Mouse (Mus musculus): Measurements from ENCODE around the gene Mettl1. TPM values are rescaled to one million over a fixed set of nuclear protein-coding genes. Genes with fewer than 3 reads are reported as not detected.
"Not testable (repeated sequence)": the region's sequence is repeated elsewhere in the genome, so short reads cannot be mapped to it uniquely, and the experiment has no call there.

Gene Mettl1
- total RNA-seq, 2 experiments from 2014 or later = 2.0 to 2.9 TPM

- no peak for ATAC-seq (replicated peaks; ENCODE audit: low FRiP score, poor library complexity, severe bottlenecking)
Observed at GRCm38 (mm10) chr10:127042468-127043115, 1.4 kb downstream of the Mettl1 start.

DNA sequence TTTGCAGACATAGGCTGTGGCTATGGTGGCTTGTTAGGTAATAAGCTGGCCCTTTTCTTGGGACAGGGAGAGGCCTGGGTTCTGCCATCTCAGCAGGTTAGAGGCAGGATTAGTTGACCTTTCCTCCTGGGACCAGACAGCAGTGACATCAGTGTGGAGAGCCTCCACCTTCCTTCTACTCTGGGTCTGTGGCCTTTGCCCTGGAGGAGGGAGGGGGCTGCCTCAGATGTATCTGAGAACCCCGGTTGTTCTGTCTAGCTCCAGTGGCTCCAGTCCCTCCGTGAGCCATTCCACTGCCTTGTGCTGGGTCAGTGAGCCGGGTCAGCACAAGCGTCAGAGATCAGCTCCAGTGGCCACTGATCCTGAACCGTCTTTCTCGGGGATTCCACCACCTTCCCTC is 2.0 kb downstream of the Mettl1 start:
- no peak for ATAC-seq (replicated peaks; ENCODE audit: low FRiP score, poor library complexity, severe bottlenecking)

DNA sequence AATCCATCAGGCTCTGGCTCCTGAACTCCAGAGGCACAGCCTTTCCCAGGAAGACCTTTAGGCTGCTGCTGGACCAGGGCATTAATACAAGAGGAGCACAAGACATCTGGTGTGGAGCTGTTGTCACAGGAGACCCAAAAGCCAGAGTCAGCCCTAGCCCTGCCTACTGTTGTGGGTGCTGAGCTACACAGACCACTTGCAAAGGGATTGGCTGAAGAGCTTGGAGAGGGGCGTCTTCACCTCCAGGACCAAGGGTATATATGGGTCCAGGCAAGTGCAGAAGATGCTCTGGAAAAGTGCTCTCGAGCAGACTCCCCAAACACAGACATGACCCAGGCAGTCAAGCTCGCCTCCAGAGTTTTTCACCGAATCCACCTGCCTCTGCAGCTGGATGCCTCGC is 6.7 kb downstream of the Mettl1 start, which contains the start of gene Cyp27b1:
TSS of gene Cyp27b1 (plus strand) at position 297 of the 400 bp plus-strand sequence.
- ATAC-seq (replicated peaks; ENCODE audit: low FRiP score, poor library complexity, severe bottlenecking) = no peak

- no peak for ATAC-seq (replicated peaks; ENCODE audit: low FRiP score, poor library complexity, severe bottlenecking)
Observed at GRCm38 (mm10) chr10:127048608-127049394, 7.6 kb downstream of the Mettl1 start.

DNA sequence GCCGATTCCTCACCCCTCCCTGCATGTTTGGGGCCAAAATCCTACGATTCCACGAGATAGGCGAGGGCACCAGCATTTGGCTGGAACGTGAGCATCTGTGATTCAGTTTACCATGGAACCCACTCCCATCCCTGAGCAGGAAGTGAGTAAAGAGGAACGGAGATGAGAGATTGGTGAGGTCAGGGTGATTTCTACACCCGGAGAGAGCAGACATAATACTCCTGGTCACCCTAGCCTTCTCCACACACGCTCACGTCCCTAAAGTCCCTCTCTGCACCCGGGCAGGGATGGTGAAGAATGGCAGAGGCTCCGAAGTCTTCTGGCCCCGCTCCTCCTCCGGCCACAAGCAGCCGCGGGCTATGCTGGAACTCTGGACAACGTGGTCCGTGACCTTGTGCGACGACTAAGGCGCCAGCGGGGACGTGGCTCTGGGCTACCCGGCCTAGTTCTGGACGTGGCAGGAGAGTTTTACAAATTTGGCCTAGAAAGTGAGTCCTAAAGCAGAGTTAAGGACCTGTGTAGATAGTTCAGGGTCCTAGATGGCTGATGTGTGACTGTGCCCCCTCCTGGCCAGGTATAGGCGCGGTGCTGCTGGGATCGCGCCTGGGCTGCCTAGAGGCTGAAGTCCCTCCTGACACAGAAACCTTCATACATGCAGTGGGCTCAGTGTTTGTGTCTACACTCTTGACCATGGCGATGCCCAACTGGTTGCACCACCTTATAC is 8.3 kb downstream of the Mettl1 start:
- ATAC-seq (replicated peaks; ENCODE audit: low FRiP score, poor library complexity, severe bottlenecking) = no peak

GRCm38 (mm10) chr10:127050119-127050474 is 8.9 kb downstream of the Mettl1 start:
- no peak for ATAC-seq (replicated peaks; ENCODE audit: low FRiP score, poor library complexity, severe bottlenecking)

GRCm38 (mm10) chr10:127054646-127055045 is 13.4 kb downstream of the Mettl1 start:
- no peak for ATAC-seq (replicated peaks; ENCODE audit: low FRiP score, poor library complexity, severe bottlenecking)

- no peak for ATAC-seq (replicated peaks; ENCODE audit: low FRiP score, poor library complexity, severe bottlenecking)
Observed at GRCm38 (mm10) chr10:127055406-127055805, 14.2 kb downstream of the Mettl1 start.

DNA sequence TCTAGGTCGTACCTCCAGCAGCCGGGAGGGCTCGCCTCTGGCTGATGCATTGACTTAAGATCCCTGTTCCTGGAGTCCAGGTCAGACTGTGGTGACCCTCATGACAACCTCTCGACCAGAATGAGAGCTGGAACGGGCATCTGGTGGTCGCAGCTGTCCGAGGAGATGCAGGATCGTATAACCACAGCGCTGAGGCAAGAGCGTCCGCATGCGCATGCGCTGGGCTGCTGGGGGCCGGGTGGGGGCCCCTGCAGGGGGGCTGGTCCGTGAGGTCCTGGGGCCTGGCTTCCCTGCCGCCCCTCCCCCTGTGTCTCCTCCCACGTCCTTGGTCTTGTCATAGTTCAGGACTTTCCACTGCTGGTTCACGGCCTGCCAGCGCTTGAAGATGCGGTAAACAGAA is 15.3 kb downstream of the Mettl1 start:
- ATAC-seq (replicated peaks; ENCODE audit: low FRiP score, poor library complexity, severe bottlenecking) = no peak

GRCm38 (mm10) chr10:127058161-127058560 is 16.9 kb downstream of the Mettl1 start:
- peak; percentile 78 for ATAC-seq (replicated peaks; ENCODE audit: low FRiP score, poor library complexity, severe bottlenecking)

DNA sequence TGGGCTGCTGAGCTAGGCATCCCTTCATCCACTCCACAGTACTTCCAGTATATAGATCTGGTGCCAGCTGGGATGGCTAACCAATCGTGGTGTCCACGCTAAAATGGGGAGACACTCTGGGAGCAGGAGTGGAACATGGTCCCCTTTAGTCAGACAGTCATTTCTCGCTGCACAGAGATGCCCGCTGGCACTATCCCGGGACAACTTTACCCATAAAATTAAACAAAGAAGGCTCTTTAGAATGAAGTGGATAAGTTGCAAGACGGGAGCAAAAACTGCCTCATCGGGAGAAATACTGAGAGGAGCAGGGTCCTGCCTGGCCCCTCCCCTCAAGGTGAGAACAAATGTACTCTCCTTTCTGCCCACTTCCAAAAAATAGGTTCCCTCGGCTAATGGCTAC is 17.5 kb downstream of the Mettl1 start:
- ATAC-seq (replicated peaks; ENCODE audit: low FRiP score, poor library complexity, severe bottlenecking) = no peak

- no peak for ATAC-seq (replicated peaks; ENCODE audit: low FRiP score, poor library complexity, severe bottlenecking)
Observed at GRCm38 (mm10) chr10:127059174-127059967, 18.2 kb downstream of the Mettl1 start.

DNA sequence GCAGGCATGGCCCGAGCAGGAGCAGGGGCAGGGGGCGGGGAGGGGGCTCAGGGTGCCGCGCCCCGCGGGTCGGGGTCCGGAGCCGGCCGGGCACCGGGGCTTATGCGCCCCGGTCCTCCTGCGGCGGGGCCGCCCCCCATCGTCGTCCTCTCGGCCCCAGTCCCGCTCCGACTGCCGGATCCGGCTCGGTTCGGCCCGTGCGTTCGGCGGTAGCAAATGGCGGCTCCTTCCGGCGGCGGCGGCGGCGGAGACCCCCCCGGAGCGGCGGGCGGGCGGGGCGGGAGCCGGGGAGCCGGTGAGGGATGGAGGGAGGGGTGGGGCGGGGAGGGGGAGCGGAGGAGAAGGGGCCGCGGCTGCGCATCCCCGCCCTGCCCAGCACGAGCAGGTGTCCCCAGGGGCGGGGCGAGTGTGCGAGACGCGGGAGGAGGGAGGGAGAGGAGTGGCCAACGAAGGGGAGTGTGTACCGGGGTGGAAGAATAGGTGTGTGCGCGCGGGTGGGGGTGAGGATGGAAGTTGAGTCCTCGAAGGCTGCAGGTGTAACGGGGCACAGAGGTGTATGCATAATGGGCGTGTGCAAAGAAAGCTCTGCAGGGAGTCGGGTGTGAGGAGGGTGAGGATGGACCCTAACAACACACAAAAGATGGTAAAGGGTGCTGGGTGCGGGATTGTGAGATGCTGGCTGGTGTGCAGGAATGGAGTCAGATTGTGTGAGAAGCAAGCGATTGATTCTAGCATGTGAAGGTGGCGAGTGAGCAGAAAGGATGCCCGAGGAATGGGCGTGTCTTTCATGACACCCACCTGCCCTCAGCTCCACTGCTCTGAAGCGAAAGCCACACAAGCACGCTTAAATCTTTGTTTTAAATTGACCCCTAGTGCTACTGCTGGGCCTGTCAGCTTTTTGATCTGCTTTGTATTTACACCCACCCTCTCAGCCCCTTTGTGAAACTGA is 19.0 kb downstream of the Mettl1 start, which contains the start of gene March9:
TSS of gene March9 (minus strand) at position 217 of the 949 bp plus-strand sequence.
- ATAC-seq (replicated peaks; ENCODE audit: low FRiP score, poor library complexity, severe bottlenecking) = no peak

- ATAC-seq (replicated peaks; ENCODE audit: low FRiP score, poor library complexity, severe bottlenecking) = no peak
Observed at GRCm38 (mm10) chr10:127061085-127061484, 19.9 kb downstream of the Mettl1 start.

GRCm38 (mm10) chr10:127061513-127061912 is 20.3 kb downstream of the Mettl1 start:
- no peak for ATAC-seq (replicated peaks; ENCODE audit: low FRiP score, poor library complexity, severe bottlenecking)

DNA sequence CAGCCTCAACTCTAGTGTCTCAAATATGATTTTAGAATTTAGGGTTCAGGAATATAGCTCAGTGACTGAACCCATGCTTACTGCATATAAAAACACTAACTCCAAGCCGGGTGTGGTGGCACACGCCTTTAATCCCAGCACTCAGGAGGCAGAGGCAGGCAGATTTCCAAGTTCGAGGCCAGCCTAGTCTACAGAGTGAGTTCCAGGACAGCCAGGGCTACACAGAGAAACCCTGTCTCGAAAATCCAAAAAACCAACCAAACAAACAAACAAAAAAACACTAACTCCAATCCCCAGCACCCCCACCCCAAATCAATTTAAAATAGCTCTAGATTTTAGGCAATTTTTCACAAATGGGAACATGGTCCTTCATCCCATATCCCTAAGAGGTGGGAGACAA is 20.9 kb downstream of the Mettl1 start:
- not testable (repeated sequence) for ATAC-seq (replicated peaks; ENCODE audit: low FRiP score, poor library complexity, severe bottlenecking)

DNA sequence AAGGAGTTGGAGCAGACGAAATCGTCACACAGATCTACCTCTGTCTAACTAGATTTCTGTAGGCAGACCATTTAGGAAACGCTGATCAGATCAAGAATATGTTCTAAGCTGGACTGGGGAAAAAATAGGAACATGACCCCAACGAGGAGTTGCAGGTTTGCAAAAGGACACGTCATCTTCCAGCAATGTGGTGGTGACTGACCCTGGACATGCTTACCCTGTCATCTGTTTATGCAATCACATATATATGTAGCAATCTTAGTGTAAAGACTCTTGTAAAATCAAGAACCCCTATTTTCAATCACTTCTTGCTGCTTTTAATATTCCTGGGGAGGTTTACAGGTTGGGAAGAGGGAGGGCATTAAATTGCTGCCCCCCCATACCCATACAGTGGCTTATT is 21.3 kb downstream of the Mettl1 start:
- no peak for ATAC-seq (replicated peaks; ENCODE audit: low FRiP score, poor library complexity, severe bottlenecking)

DNA sequence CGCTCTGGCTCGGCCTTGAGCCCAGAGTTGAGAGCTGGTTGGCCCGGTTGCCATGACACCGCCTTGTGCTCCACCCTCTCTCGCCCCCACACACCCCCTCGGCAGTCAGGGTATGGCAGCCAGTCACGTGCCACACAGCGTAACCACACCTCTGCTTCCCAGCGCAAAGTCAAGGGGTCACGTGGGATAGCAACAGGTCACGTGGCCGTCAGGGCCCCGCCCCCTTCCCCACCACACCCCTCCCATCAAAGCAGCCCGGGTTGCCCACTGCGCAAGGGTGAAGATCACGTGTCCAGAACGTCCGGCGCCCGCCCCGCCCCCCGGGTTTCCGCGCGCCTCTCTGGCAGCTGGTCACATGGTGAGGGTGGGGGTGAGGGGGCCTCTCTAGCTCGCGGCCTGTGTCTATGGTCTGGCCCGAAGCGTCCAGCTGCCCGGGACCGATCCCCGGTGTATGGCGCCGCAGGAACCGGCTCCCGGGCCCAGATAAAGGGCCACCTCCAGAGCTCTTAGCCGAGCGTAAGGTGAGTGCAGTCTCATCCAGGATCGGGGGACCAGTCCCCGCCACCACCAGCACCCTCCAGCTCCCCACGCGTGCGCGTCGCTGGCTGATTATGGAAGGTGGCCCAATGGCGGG is 22.1 kb downstream of the Mettl1 start, which contains the start of gene Cdk4:
TSS of gene Cdk4 (plus strand) at position 296 of the 634 bp plus-strand sequence.
- ATAC-seq (replicated peaks; ENCODE audit: low FRiP score, poor library complexity, severe bottlenecking) = peak; percentile 85
